Mouse (Mus musculus) urinary bladder, adult 2 months (tissue): ENCODE measurements at regions not wholly inside any gene's neighbourhood (a gene's known extent, or its start where the extent isn't known, plus 50 kb on each side); places are given as distances from the start of the nearest gene placed in this dataset.

Experiments used
- DNase-seq: peaks from one replicate; pipeline ENCODE4 v3.0.0; 2022; ENCODE audit warnings: low spot score

DNA sequence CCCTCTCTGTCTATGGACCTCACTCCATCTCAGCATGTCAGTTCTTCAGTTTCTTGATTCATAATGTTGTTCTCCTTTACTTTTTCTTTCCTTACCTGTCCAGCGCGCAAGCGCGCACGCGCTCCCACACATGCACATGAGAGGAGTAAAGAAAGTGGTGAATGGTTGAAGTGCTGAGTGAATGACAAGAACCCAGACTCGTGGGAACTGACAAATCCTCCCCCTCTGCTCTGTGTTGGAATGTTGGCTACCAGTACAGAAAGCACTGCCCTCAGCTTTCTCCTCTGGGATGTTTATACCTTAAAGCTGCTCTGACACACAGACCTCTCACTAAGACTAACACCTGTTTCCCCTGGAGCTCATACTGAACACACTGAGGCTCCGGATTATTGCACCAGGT is 302.2 kb upstream of the Nrp1 start:
- DNase-seq: no peak

DNA sequence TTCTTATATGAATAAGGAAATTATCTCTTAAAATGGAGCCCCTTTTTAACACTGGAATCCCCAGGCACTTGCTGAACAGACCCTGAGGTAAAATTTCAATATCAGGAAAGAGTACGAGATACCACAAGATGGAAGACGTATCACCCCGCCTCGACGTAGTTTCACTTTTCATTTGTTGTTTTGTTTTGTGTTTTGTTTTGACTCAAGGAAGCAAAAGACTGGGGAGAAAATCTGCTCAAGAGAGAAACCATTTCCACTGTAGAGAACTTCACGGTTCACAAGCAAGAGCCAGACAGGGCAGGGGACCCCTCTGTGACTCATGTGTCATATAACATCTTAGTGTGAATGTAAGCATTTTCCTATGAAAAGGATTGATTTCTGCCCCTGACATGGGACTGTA is 300.6 kb upstream of the Nrp1 start:
- DNase-seq: no peak

GRCm38 (mm10) chr8:128059817-128060216 is 298.6 kb upstream of the Nrp1 start:
- DNase-seq: no peak

DNA sequence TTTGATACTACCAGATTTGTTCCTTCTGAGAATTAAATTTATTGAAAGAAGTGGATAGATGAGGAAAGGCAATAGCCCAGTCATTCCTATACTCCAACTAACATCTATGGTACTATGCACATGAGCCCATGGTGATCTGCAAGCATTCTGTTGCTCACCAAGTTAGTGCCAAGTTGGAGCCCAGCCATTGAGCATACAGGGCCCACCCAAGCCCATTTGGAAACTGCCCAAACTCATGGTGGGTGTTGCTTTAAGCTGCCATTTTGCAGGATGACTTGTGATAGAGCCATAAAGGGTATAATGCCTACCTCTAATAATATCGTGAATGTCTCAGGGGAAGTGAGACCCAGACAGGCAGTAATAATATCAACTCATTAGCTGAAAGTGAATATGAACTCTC is 294.2 kb upstream of the Nrp1 start:
- no peak for DNase-seq

GRCm38 (mm10) chr8:128065127-128065526 is 293.3 kb upstream of the Nrp1 start:
- no peak for DNase-seq

DNA sequence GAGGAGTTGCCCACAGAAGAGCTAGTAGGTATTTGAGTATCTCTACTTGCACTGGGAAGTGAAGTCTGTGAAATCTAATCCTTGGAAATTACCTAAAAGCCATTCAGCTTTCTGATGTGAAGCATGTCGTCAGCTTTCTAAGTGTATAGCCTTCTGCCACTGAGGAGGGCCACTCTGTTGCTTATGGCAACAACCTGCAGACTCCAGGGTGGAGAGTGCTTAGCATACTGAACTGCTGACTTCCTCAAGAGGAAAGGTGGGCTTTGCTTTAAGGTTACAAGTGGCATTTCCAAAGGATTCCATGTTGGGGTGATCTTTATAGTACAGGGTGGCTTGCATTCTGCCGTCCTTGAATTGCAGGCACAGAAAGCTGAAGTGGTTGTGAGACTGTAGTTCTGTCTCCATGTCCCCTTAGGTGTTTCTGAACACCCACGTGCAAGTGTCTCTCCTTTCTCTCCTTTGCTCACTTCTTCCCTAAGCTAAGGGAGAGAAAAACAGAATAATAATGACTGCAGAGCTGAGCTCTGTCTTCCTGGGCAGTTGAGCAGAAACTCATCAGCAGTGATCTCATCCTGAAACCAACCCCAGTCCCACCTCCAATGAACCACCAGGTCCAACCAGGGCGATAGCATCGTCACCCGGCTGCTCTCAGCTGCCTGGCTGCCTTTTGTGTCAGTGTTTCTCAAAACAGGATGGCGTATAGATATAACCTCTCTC is 292.3 kb upstream of the Nrp1 start:
- DNase-seq: no peak

GRCm38 (mm10) chr8:128069749-128070148 is 288.7 kb upstream of the Nrp1 start:
- DNase-seq: no peak

- no peak for DNase-seq
Observed at GRCm38 (mm10) chr8:128075566-128075965, 282.8 kb upstream of the Nrp1 start.

GRCm38 (mm10) chr8:128076226-128076625 is 282.2 kb upstream of the Nrp1 start:
- DNase-seq: no peak

DNA sequence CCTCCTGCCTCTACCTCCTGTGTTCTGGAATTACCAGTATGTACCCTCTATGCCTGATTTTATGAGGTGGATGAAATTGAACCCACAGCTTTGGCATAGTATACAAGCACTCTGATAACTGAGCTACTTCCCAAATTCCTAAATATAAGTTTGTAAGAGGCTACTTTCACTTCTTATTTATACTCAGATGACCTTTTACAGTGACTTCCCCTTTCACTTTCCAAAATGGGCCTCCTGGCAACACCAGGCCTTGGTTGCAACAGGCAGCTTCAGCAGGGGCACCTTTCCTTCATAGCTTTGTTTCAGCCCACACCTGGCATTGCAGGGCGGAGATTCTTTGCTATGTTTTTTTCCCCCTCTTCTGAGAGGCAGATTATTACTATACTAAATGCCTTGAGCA is 279.7 kb upstream of the Nrp1 start:
- no peak for DNase-seq

- no peak for DNase-seq
Observed at GRCm38 (mm10) chr8:128085800-128086199, 272.6 kb upstream of the Nrp1 start.

DNA sequence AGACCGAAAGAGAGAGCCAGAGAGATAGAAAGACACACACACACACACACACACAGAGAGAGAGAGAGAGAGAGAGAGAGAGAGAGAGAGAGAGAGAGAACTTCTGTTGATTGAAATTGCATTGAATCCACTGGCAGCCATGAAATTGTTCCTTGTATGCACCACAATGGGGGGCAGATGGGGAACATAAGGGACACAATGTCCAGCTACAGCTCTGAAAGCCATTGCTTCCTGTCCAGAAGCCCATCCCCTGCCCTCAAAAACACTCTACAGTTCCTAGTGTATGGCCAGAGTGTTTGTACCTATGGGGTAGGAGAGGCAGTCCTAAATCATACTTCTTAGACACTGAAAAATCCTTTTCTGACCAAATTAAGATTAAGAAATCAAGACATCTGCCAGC is 270.9 kb upstream of the Nrp1 start:
- no peak for DNase-seq

DNA sequence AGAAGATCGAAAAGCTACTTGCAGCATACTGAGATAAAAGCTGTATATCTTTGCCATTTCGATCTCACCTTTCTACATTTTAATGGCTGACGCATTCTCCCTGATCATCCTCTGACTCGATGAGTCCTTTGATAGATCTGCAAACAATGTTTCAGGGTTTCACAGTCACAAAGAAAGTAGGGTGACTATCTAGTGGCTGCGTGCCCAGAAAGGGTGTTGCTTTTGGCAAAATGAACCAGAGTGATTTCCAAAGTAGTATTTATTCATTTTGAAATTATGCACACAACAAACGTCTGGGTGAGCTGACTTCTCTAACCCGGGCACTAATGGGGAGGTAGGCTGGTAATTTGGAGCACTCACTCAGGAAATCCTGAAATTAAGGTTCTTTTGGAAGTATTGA is 265.6 kb upstream of the Nrp1 start:
- DNase-seq: no peak

DNA sequence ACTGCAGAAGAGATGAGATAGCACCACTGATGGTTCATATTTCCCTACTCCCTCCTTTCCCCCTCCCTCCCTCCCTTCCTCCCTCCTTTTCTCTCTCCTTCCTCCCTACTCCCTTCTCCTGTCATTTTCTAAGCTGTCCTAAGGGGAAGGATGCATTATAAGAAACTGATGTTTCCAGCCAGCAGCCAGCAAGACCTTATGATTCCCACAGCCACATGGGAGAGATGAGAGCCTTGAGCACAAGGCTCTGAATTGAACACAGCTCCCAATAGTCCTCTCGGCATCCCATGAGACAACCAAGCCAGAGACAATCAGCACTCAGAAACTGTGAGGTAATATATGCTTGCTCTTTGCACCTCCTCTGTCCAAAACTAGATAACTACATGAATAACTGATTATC is 263.0 kb upstream of the Nrp1 start:
- DNase-seq: no peak

- no peak for DNase-seq
Observed at GRCm38 (mm10) chr8:128097601-128098000, 260.8 kb upstream of the Nrp1 start.

DNA sequence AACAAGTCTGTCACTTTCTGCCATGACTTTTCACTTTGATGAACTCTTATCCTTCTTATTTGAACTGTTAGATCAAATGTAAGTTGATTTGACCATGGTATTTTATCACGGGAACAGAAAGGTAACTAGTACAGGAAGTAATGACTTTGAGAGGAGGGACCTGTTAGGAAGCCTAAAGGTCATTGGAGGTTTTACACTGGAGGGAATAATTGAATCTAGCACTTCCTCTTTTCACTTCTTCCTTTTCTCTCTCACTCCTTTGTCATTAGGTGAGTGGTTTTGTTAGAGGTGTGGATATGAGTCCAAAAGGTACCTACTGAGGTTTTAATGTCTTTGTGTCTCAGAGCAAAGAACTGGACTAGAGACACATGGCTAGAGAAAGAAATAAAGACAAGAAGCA is 255.0 kb upstream of the Nrp1 start:
- no peak for DNase-seq

GRCm38 (mm10) chr8:128106569-128106968 is 251.8 kb upstream of the Nrp1 start:
- no peak for DNase-seq

DNA sequence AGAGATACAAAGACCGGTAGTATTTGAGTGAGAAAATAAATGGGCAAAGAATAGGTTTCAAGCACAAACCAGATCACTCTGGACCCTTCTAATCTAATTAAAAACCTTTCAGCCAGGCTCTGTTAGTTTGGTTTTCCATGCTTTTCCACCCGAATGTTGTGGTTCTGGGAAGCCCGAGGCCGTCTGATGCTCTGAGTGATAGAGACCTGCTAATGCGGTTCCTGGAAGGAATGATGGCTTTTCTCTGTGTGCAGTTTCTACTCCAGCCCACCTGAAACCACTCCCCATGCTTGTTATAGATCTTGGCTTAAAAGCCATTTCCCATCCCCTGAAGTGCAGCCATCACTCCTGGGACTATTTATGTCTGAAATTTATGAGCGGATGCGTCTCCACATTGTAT is 251.4 kb upstream of the Nrp1 start:
- DNase-seq: no peak

DNA sequence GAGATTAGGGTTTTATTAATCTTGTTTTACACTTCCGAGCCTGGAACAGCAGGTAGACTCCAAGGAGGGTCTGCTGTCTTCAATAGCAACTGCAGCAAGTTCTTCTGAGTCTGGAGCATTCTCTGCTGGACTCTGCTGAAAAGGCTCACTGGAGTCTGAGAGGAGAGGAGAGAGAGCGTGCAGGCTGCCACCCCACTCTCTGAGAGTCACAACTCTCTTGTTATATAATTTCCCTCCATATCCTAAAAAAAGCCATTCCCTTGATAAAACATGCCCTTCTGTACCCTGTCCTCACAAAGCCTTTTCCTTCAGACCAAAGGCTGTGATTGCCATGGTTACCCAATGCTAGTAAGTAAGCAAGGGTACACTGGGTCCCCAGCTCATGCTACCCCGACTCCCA is 249.4 kb upstream of the Nrp1 start:
- no peak for DNase-seq

DNA sequence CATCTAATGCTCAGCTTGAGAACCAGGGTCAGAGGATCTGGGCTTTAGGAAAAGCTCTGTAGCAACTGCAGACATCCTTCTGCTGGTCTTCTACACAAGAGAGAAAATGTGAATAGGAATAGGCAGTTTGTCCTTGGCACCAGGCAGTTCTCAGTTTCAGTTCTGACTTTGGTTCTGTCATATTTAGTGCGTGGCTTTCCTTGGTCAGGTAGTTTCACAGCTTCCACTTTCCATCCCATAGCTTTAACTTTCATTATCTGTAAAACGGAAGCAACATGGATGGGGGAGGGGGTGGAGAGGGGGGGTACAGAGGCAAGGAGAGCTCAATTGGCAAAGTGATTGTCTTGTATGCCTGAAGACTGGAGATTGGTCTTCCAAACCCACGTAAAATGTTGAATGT is 247.3 kb upstream of the Nrp1 start:
- no peak for DNase-seq

- no peak for DNase-seq
Observed at GRCm38 (mm10) chr8:128113116-128113515, 245.3 kb upstream of the Nrp1 start.

DNA sequence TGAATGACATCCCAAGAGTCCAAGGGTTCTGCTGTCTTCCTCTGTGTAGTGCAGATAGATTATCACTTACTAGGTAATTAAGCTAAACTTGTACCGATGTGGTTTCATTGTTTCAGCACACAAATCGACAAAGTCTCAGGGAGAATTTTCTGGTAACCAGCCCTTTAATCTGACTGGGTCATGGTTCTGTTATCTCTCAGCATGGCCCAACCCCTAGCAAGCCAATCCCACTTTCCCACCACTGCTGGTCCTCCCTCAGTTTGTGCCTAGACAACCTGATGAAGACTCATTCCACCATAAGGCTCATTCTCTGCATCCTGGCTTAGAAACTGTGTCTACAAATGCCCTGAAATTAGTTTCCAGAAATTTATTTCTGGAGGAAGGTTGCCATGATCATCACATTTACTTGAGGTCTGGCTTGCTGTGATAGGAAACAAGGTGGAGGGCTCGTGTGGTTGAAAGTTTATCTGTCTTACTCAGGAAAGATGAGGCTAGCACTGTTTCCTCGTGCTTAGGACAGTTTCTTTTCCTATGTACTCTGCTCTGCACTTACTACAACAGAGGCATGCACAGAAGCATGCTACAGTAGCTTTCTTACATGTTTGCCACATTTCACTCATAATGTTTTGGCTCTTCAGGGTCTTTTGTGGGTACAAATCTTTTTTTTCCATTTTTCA is 217.0 kb upstream of the Nrp1 start:
- DNase-seq: no peak

DNA sequence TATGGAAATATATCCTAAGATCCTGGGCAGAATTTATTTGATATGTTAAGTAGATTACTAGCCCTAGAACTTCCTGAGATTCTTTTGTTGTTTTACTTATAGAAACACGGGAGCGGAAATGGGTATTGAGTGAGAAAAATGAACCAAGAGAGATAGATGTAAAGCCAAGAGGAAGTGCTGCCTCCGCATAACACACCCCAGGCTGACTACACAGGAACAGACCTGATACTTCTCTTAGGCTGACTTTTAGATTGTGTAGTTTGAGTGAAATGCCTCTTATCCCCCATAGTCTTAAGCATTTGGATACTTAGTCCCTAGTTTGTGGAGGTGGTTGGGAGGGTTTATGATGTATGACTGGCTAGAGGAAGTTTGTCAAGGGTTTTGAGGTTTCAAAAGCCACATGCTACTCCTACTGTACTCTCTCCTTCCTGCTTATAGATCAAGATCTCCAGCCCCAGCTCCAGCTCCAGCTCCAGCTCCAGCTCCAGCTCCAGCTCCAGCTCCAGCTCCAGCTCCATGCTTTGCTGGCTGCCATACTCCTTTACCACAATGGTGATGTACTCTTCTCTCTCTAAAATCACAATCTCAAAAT is 210.0 kb upstream of the Nrp1 start:
- no peak for DNase-seq
